Mouse (Mus musculus) myocyte (in vitro differentiated cells): Measurements from ENCODE around the gene Dgke. TPM values are rescaled to one million over a fixed set of nuclear protein-coding genes. Genes with fewer than 3 reads are reported as not detected.
"Not testable (repeated sequence)": the region's sequence is repeated elsewhere in the genome, so short reads cannot be mapped to it uniquely, and the experiment has no call there.

ENCODE experiments used
- H3K27me3 ChIP-seq: one replicate; pipeline ENCODE4 v1.6.1; 2011; ENCODE audit not compliant: control insufficient read depth, insufficient read depth, insufficient read length
- H3K36me3 ChIP-seq: one replicate; pipeline ENCODE4 v1.6.1; 2011; ENCODE audit not compliant: control insufficient read depth, insufficient read depth
- H3K4me2 ChIP-seq: one replicate; pipeline ENCODE4 v1.6.1; 2011; ENCODE audit warnings: low read depth, control low read depth
- H3K4me3 ChIP-seq: one replicate; pipeline ENCODE4 v1.5.1; 2011; ENCODE audit warnings: mild to moderate bottlenecking, control low read depth, moderate library complexity
- H3K79me2 ChIP-seq: one replicate; pipeline ENCODE4 v1.6.1; 2011; ENCODE audit not compliant: control insufficient read depth, insufficient read depth
- H3ac ChIP-seq: one replicate; pipeline ENCODE4 v1.6.1; 2011; ENCODE audit not compliant: control insufficient read depth, insufficient read length
- CEBPB ChIP-seq: IDR thresholded peaks from 2 replicates; pipeline ENCODE4 v1.6.1; 2011; ENCODE audit warnings: mild to moderate bottlenecking, moderate library complexity; ENCODE audit not compliant: poor library complexity, insufficient read depth, severe bottlenecking
- E2F4 ChIP-seq: IDR thresholded peaks from one replicate; pipeline ENCODE4 v1.6.1; 2011; ENCODE audit warnings: mild to moderate bottlenecking, control low read depth, moderate library complexity; ENCODE audit not compliant: insufficient read depth
- MAX ChIP-seq: IDR thresholded peaks from one replicate; pipeline ENCODE4 v1.6.1; 2011; ENCODE audit warnings: low read depth, mild to moderate bottlenecking, control low read depth
- MYOD1 ChIP-seq, 3 experiments: IDR thresholded peaks; one replicate each; pipeline ENCODE4 v1.6.1; 2011; ENCODE audit warnings: control low read depth in 2 of 3, low read depth in 2 of 3, mild to moderate bottlenecking in 2 of 3, moderate library complexity in 1 of 3; ENCODE audit not compliant: insufficient read length in 2 of 3, control insufficient read depth in 1 of 3
- MYOG ChIP-seq, 3 experiments: IDR thresholded peaks; one replicate each; pipeline ENCODE4 v1.6.1; 2011; ENCODE audit warnings: control low read depth in 2 of 3, low read depth in 2 of 3, mild to moderate bottlenecking in 2 of 3; ENCODE audit not compliant: insufficient read length in 2 of 3, control insufficient read depth in 1 of 3, insufficient read depth in 1 of 3
- POLR2A ChIP-seq: IDR thresholded peaks from one replicate; pipeline ENCODE4 v1.6.1; 2011; ENCODE audit warnings: low read depth, mild to moderate bottlenecking, control low read depth, moderate library complexity; ENCODE audit not compliant: insufficient read length
- POLR2AphosphoS2 ChIP-seq: IDR thresholded peaks from one replicate; pipeline ENCODE4 v1.6.1; 2011; ENCODE audit warnings: low read depth, control low read depth; ENCODE audit not compliant: insufficient read length
- REST ChIP-seq: IDR thresholded peaks from one replicate; pipeline ENCODE4 v1.6.1; 2011; ENCODE audit warnings: mild to moderate bottlenecking, control low read depth, moderate library complexity; ENCODE audit not compliant: insufficient read depth, insufficient read length
- SRF ChIP-seq: IDR thresholded peaks from one replicate; pipeline ENCODE4 v1.6.1; 2011; ENCODE audit warnings: low read depth; ENCODE audit not compliant: control insufficient read depth, insufficient read length
- TCF12 ChIP-seq: IDR thresholded peaks from one replicate; pipeline ENCODE4 v1.6.1; 2011; ENCODE audit warnings: mild to moderate bottlenecking, control low read depth; ENCODE audit not compliant: poor library complexity, insufficient read depth, severe bottlenecking
- TCF3 ChIP-seq: IDR thresholded peaks from one replicate; pipeline ENCODE4 v1.6.1; 2011; ENCODE audit warnings: low read depth, control low read depth; ENCODE audit not compliant: insufficient read length
- USF1 ChIP-seq: IDR thresholded peaks from one replicate; pipeline ENCODE4 v1.6.1; 2011; ENCODE audit warnings: low read depth, mild to moderate bottlenecking, control low read depth, moderate library complexity
- polyA plus RNA-seq: library from polyadenylated mRNA; unstranded; fragments of >200 nt; fragmentation: generic; extraction: Trizol; gene quantifications from one replicate; pipeline ENCODE4 v1.2.1, GENCODE M21; 2012; ENCODE audit warnings: missing spikeins

Gene Dgke
- polyA plus RNA-seq, 1 experiment = 1.5 TPM

- TF ChIP-seq USF1 = no peak
- TF ChIP-seq POLR2AphosphoS2 = no peak
- TF ChIP-seq POLR2A = no peak
- TF ChIP-seq E2F4 = no peak
- TF ChIP-seq CEBPB = no peak
- no peak for TF ChIP-seq REST
- TF ChIP-seq MYOG (IDR thresholded peaks at IDR 0.05; ENCODE audit: control insufficient read depth in 1 of 3, insufficient read depth in 1 of 3, insufficient read length in 2 of 3, low read depth in 2 of 3) = no peak
- TF ChIP-seq MYOD1 (IDR thresholded peaks at IDR 0.05; ENCODE audit: control insufficient read depth in 1 of 3, insufficient read length in 2 of 3, low read depth in 2 of 3) = no peak
- no peak for TF ChIP-seq TCF3
- no peak for TF ChIP-seq TCF12
- no peak for TF ChIP-seq MAX
- no peak for TF ChIP-seq SRF
- H3K27me3 ChIP-seq = no peaks in the 10 kb centered on the region
- peaks cover 15% of the 10 kb centered on the region for H3K36me3 ChIP-seq
- no peaks in the 10 kb centered on the region for H3K79me2 ChIP-seq
- no peak overlapping the region for H3K4me3 ChIP-seq
- no peak overlapping the region for H3ac ChIP-seq
- no peak overlapping the region for H3K4me2 ChIP-seq
These were observed 14.9 kb downstream of the Dgke start for GRCm38 (mm10) chr11:89051767-89052166.

- Histone ChIP-seq H3K36me3 (peaks cover 15% of the 10 kb centered on the region), H3ac (no peak overlapping the region), H3K27me3 (no peaks in the 10 kb centered on the region), H3K79me2 (no peaks in the 10 kb centered on the region), H3K4me2 (no peak overlapping the region), H3K4me3 (no peak overlapping the region)
- TF ChIP-seq TCF12 = no peak
- TF ChIP-seq MYOG (IDR thresholded peaks at IDR 0.05; ENCODE audit: control insufficient read depth in 1 of 3, insufficient read depth in 1 of 3, insufficient read length in 2 of 3, low read depth in 2 of 3) = no peak
- TF ChIP-seq POLR2AphosphoS2 = no peak
- no peak for TF ChIP-seq USF1
- no peak for TF ChIP-seq TCF3
- TF ChIP-seq SRF = no peak
- no peak for TF ChIP-seq CEBPB
- no peak for TF ChIP-seq REST
- no peak for TF ChIP-seq E2F4
- no peak for TF ChIP-seq POLR2A
- no peak for TF ChIP-seq MAX
- no peak for TF ChIP-seq MYOD1 (IDR thresholded peaks at IDR 0.05; ENCODE audit: control insufficient read depth in 1 of 3, insufficient read length in 2 of 3, low read depth in 2 of 3)
These were observed 20.6 kb downstream of the Dgke start for GRCm38 (mm10) chr11:89046021-89046420.

GRCm38 (mm10) chr11:89045501-89045900, 21.1 kb downstream of the Dgke start:
- not testable (repeated sequence) for H3K4me2 ChIP-seq, H3K27me3 ChIP-seq, H3K4me3 ChIP-seq, H3ac ChIP-seq, H3K79me2 ChIP-seq
- peaks cover 15% of the 10 kb centered on the region for H3K36me3 ChIP-seq

GRCm38 (mm10) chr11:89043046-89043445, 23.6 kb downstream of the Dgke start:
- no peak overlapping the region for H3K4me2 ChIP-seq
- TF ChIP-seq TCF12 (no peak), CEBPB (no peak), SRF (no peak), POLR2AphosphoS2 (no peak), REST (no peak), MYOG (IDR thresholded peaks at IDR 0.05; ENCODE audit: control insufficient read depth in 1 of 3, insufficient read depth in 1 of 3, insufficient read length in 2 of 3, low read depth in 2 of 3) (no peak), E2F4 (no peak), POLR2A (no peak), TCF3 (no peak), USF1 (no peak), MYOD1 (IDR thresholded peaks at IDR 0.05; ENCODE audit: control insufficient read depth in 1 of 3, insufficient read length in 2 of 3, low read depth in 2 of 3) (no peak), MAX (no peak)
- peaks cover 12% of the 10 kb centered on the region for H3K36me3 ChIP-seq
- no peak overlapping the region for H3ac ChIP-seq
- H3K27me3 ChIP-seq = no peaks in the 10 kb centered on the region
- no peak overlapping the region for H3K4me3 ChIP-seq
- H3K79me2 ChIP-seq = no peaks in the 10 kb centered on the region

GRCm38 (mm10) chr11:89041073-89041472, 25.6 kb downstream of the Dgke start:
- H3K4me3 ChIP-seq, H3ac ChIP-seq, H3K27me3 ChIP-seq: not testable (repeated sequence)

More at GRCm38 (mm10) chr11:89041073-89041472, 25.6 kb downstream of the Dgke start:
- not testable (repeated sequence) for H3K79me2 ChIP-seq, H3K4me2 ChIP-seq
- peaks cover 16% of the 10 kb centered on the region for H3K36me3 ChIP-seq
